Mouse (Mus musculus): ENCODE data around the gene Bloc1s6.
A peak's percentile ranks its signal among the peaks of the same experiment; 100 is the strongest.

The Bloc1s6 gene

GRCm38 (mm10) chr2:122737894-122738830, at the start of gene Bloc1s6:
Gene Bloc1s6, plus strand, starts transcription at chr2:122738503.
- DNase-seq (ENCODE audit: low spot score in 2 of 2) = peak; percentile 77 to 90

GRCm38 (mm10) chr2:122697526-122697925, 40.8 kb upstream of the Bloc1s6 start:
- DNase-seq (ENCODE audit: low spot score in 2 of 2) = no peak

- DNase-seq (ENCODE audit: low spot score in 2 of 2) = no peak
These were observed 37.3 kb upstream of the Bloc1s6 start for GRCm38 (mm10) chr2:122701012-122701411.

- DNase-seq (ENCODE audit: low spot score in 2 of 2) = no peak
These were observed 36.5 kb upstream of the Bloc1s6 start for GRCm38 (mm10) chr2:122701871-122702180.

GRCm38 (mm10) chr2:122702181-122703036, 35.9 kb upstream of the Bloc1s6 start, which contains the start of gene Slc30a4:
Gene Slc30a4, minus strand, starts transcription at chr2:122702663.
- DNase-seq (ENCODE audit: low spot score in 2 of 2) = peak; percentile 14 to 60

- DNase-seq (ENCODE audit: low spot score in 2 of 2) = no peak
These were observed 33.7 kb upstream of the Bloc1s6 start for GRCm38 (mm10) chr2:122704572-122704971.

GRCm38 (mm10) chr2:122708080-122708479, 30.2 kb upstream of the Bloc1s6 start:
- DNase-seq (ENCODE audit: low spot score in 2 of 2) = no peak

GRCm38 (mm10) chr2:122709156-122709555, 29.1 kb upstream of the Bloc1s6 start:
- DNase-seq (ENCODE audit: low spot score in 2 of 2) = no peak

- no peak for DNase-seq (ENCODE audit: low spot score in 2 of 2)
These were observed 26.4 kb upstream of the Bloc1s6 start for GRCm38 (mm10) chr2:122711911-122712310.

GRCm38 (mm10) chr2:122712848-122713247, 25.5 kb upstream of the Bloc1s6 start:
- DNase-seq (ENCODE audit: low spot score in 2 of 2) = no peak

- no peak for DNase-seq (ENCODE audit: low spot score in 2 of 2)
These were observed 23.1 kb upstream of the Bloc1s6 start for GRCm38 (mm10) chr2:122715148-122715692.

- no peak for DNase-seq (ENCODE audit: low spot score in 2 of 2)
These were observed 21.9 kb upstream of the Bloc1s6 start for GRCm38 (mm10) chr2:122716301-122716842.

- DNase-seq (ENCODE audit: low spot score in 2 of 2) = no peak
These were observed 19.1 kb upstream of the Bloc1s6 start for GRCm38 (mm10) chr2:122719232-122719631.

GRCm38 (mm10) chr2:122720564-122720963, 17.7 kb upstream of the Bloc1s6 start:
- no peak for DNase-seq (ENCODE audit: low spot score in 2 of 2)

- DNase-seq (ENCODE audit: low spot score in 2 of 2) = peak; percentile 24 to 70
These were observed 12.7 kb upstream of the Bloc1s6 start for GRCm38 (mm10) chr2:122725604-122726003.

- DNase-seq (ENCODE audit: low spot score in 2 of 2) = no peak
These were observed 6.8 kb upstream of the Bloc1s6 start for GRCm38 (mm10) chr2:122731456-122731855.

- no peak for DNase-seq (ENCODE audit: low spot score in 2 of 2)
These were observed 720 bp downstream of the Bloc1s6 start for GRCm38 (mm10) chr2:122739023-122739422.

GRCm38 (mm10) chr2:122746461-122746860, 8.2 kb downstream of the Bloc1s6 start:
- DNase-seq (ENCODE audit: low spot score in 2 of 2) = no peak

- DNase-seq (ENCODE audit: low spot score in 2 of 2) = peak; percentile 32 to 68
These were observed 15.5 kb downstream of the Bloc1s6 start for GRCm38 (mm10) chr2:122753739-122754343.

GRCm38 (mm10) chr2:122759791-122760190, 21.5 kb downstream of the Bloc1s6 start:
- no peak for DNase-seq (ENCODE audit: low spot score in 2 of 2)

- DNase-seq (ENCODE audit: low spot score in 2 of 2) = no peak
These were observed 24.7 kb downstream of the Bloc1s6 start for GRCm38 (mm10) chr2:122762991-122763390.

Data from spleen, postnatal 10 days (tissue).